ENCODE assay signal across 8 mouse cellular contexts in genomic region chr12:3308541-3309241, GRCm38 (mm10). TPM values are rescaled to one million over a fixed set of nuclear protein-coding genes. Genes with fewer than 3 reads are reported as not detected.
DNase-seq lines count a peak whose midpoint lies in the region; ATAC-seq and TF ChIP-seq lines count a peak whose summit lies in the region.

No protein-coding gene starts in this region.

- peaks cover 11% of the 10 kb centered on the region for H3K4me1 ChIP-seq in heart, embryonic 10.5 days
- peaks cover 4 to 7% of the 10 kb centered on the region in 2 experiments; a peak in 3 of 4 replicates for H3K4me1 ChIP-seq in ES-E14 (ENCODE audit: control insufficient read depth in 2 of 2, insufficient read depth in 2 of 2, low read length in 2 of 2, poor library complexity in 1 of 2)
- H3K4me1 ChIP-seq in embryonic facial prominence, embryonic 13.5 days = peaks cover 16% of the 10 kb centered on the region
- H3K4me1 ChIP-seq in hindbrain, embryonic 16.5 days (ENCODE audit: control insufficient read depth, insufficient read depth, low read depth, low read length) = peaks cover 17% of the 10 kb centered on the region
- peaks cover 11% of the 10 kb centered on the region for H3K4me1 ChIP-seq in lung, adult 2 months (ENCODE audit: control insufficient read depth, insufficient read depth, low read length)

- H3K4me2 ChIP-seq in embryonic facial prominence, embryonic 13.5 days = peak overlapping the region; percentile 78
- peak overlapping the region; percentile 84 for H3K4me2 ChIP-seq in hindbrain, embryonic 16.5 days (ENCODE audit: low read length)

- H3K27me3 ChIP-seq in heart, embryonic 10.5 days (ENCODE audit: insufficient read depth, poor library complexity, severe bottlenecking) = no peaks in the 10 kb centered on the region
- no peaks in the 10 kb centered on the region for H3K27me3 ChIP-seq in embryonic facial prominence, embryonic 13.5 days
- H3K27me3 ChIP-seq in hindbrain, embryonic 16.5 days (replicated peaks; ENCODE audit: control insufficient read depth, insufficient read depth, low read length) = no peaks in the 10 kb centered on the region

- H3K36me3 ChIP-seq in heart, embryonic 10.5 days = no peaks in the 10 kb centered on the region
- no peaks in the 10 kb centered on the region for H3K36me3 ChIP-seq in ES-E14 (ENCODE audit: control insufficient read depth, insufficient read depth, low read length, poor library complexity, severe bottlenecking)
- no peaks in the 10 kb centered on the region for H3K36me3 ChIP-seq in embryonic facial prominence, embryonic 13.5 days
- H3K36me3 ChIP-seq in hindbrain, embryonic 16.5 days (ENCODE audit: control insufficient read depth, insufficient read depth, low read length) = no peaks in the 10 kb centered on the region

- DNase-seq in heart, embryonic 10.5 days (ENCODE audit: low spot score) = no peak
- no peak for DNase-seq in heart, adult 11 months
- no peak for DNase-seq in ES-E14 (ENCODE audit: low read depth, low spot score)
- no peak for DNase-seq in lung, adult 2 months
- peak; percentile 51 for DNase-seq in retina, postnatal 1 day
- no peak for DNase-seq in ovary, postnatal 36 days (ENCODE audit: low spot score)

- peak overlapping the region; percentile 94 for H3K9ac ChIP-seq in ES-E14 (ENCODE audit: insufficient read depth, low read depth, low read length, poor library complexity, severe bottlenecking)
- H3K9ac ChIP-seq in embryonic facial prominence, embryonic 13.5 days = peak overlapping the region; percentile 89
- H3K9ac ChIP-seq in hindbrain, embryonic 16.5 days (ENCODE audit: low read depth, low read length) = peak overlapping the region; percentile 79

- WGBS in heart, embryonic 10.5 days = 2% methylated on average over 19 of the region's 19 CpGs
- WGBS in embryonic facial prominence, embryonic 13.5 days = 3% methylated on average over 19 of the region's 19 CpGs
- WGBS in hindbrain, embryonic 16.5 days = 3% methylated on average over 19 of the region's 19 CpGs
- WGBS in lung, adult 2 months = under 1% methylated on average over 19 of the region's 19 CpGs

- H3K27ac ChIP-seq in heart, embryonic 10.5 days = peak overlapping the region; percentile 98
- peak overlapping the region; percentile 91; the same call in 1 of the 2 replicates for H3K27ac ChIP-seq in ES-E14 (ENCODE audit: insufficient read depth, low read depth, low read length, poor library complexity, severe bottlenecking)
- peak overlapping the region; percentile 97 for H3K27ac ChIP-seq in embryonic facial prominence, embryonic 13.5 days
- peak overlapping the region; percentile 97 for H3K27ac ChIP-seq in hindbrain, embryonic 16.5 days (ENCODE audit: low read depth, low read length)

- in situ Hi-C loops in ES-E14 (cut with MboI; ENCODE audit: low sequenced_read_pairs in 2 of 2, unreplicated experiment in 2 of 2) = no loop called here

- TF ChIP-seq POLR2A in lung, adult 2 months (IDR thresholded peaks at IDR 0.05; ENCODE audit: borderline replicate concordance, extremely low read depth, low read depth, low read length) = no peak

- no peak for ATAC-seq in embryonic facial prominence, embryonic 13.5 days (ENCODE audit: insufficient number of reproducible peaks, insufficient read depth, low FRiP score, low TSS enrichment, low read depth)
- ATAC-seq in hindbrain, embryonic 16.5 days = no peak

- no peak for TF ChIP-seq CTCF in lung, adult 2 months (IDR thresholded peaks at IDR 0.05; ENCODE audit: insufficient read depth, low read length)

- H3K4me3 ChIP-seq in heart, embryonic 10.5 days = peak overlapping the region; percentile 77
- peak overlapping the region; percentile 87 to 99 for H3K4me3 ChIP-seq in ES-E14 (ENCODE audit: insufficient read depth in 1 of 2, low read depth in 1 of 2, low read length in 2 of 2, poor library complexity in 1 of 2, severe bottlenecking in 1 of 2)
- H3K4me3 ChIP-seq in embryonic facial prominence, embryonic 13.5 days = peak overlapping the region; percentile 86
- H3K4me3 ChIP-seq in hindbrain, embryonic 16.5 days (ENCODE audit: low read length) = peak overlapping the region; percentile 71
- H3K4me3 ChIP-seq in lung, adult 2 months (replicated peaks; ENCODE audit: extremely low read depth, low read depth, low read length) = peak overlapping the region; percentile 89

- no peaks in the 10 kb centered on the region for H3K9me3 ChIP-seq in heart, embryonic 10.5 days
- H3K9me3 ChIP-seq in ES-E14 (ENCODE audit: control insufficient read depth, insufficient read depth, low read depth, low read length) = no peaks in the 10 kb centered on the region
- no peaks in the 10 kb centered on the region for H3K9me3 ChIP-seq in embryonic facial prominence, embryonic 13.5 days
- no peaks in the 10 kb centered on the region for H3K9me3 ChIP-seq in hindbrain, embryonic 16.5 days (ENCODE audit: control insufficient read depth, low read length)

TF ChIP-seq in ES-E14, 5 proteins besides CTCF, POLR2A, EP300 and RAD21:
- TF ChIP-seq ZC3H11A (IDR thresholded peaks at IDR 0.05; ENCODE audit: borderline replicate concordance, low read depth, low read length) (no peak), HCFC1 (IDR thresholded peaks at IDR 0.05; ENCODE audit: borderline replicate concordance, insufficient read depth, low read length) (no peak), MAFK (IDR thresholded peaks at IDR 0.05; ENCODE audit: insufficient read depth, low read depth, low read length) (no peak), ZNF384 (IDR thresholded peaks at IDR 0.05; ENCODE audit: low read depth, low read length) (no peak), CHD2 (IDR thresholded peaks at IDR 0.05; ENCODE audit: low read depth, low read length) (no peak)

RNA-seq across cellular contexts. Expression of gene Rab10, which starts 1.1 kb away (rescaled TPM):
- polyA plus RNA-seq in heart, embryonic 10.5 days (2016; fragmentation: Nextera tagmentation; extraction: Ambion mirVana) = 72.3 and 87.7 TPM in 2 replicates
- 65.4 and 73.5 TPM in 2 replicates for total RNA-seq in ES-E14 (2012; rRNA removed)
- 85.0 and 87.6 TPM in 2 replicates for polyA plus RNA-seq in embryonic facial prominence, embryonic 13.5 days (2015; fragmentation: Nextera tagmentation; extraction: Ambion mirVana)
- 139 and 145 TPM in 2 replicates for polyA plus RNA-seq in hindbrain, embryonic 16.5 days (2015; fragmentation: Nextera tagmentation; extraction: Ambion mirVana)
- polyA plus RNA-seq in lung, adult 2 months (2012; rRNA removed) = 33.1 and 40.7 TPM in 2 replicates

RNA-seq across cellular contexts. Expression of gene Kif3c, which starts 56.2 kb away (rescaled TPM):
- 8.5 and 9.0 TPM in 2 replicates for polyA plus RNA-seq in heart, embryonic 10.5 days (2016; fragmentation: Nextera tagmentation; extraction: Ambion mirVana)
- total RNA-seq in ES-E14 (2012; rRNA removed) = 6.8 and 8.8 TPM in 2 replicates
- 18.4 and 19.8 TPM in 2 replicates for polyA plus RNA-seq in embryonic facial prominence, embryonic 13.5 days (2015; fragmentation: Nextera tagmentation; extraction: Ambion mirVana)
- polyA plus RNA-seq in hindbrain, embryonic 16.5 days (2015; fragmentation: Nextera tagmentation; extraction: Ambion mirVana) = 75.9 and 91.8 TPM in 2 replicates
- polyA plus RNA-seq in lung, adult 2 months (2012; rRNA removed) = 6.6 and 12.2 TPM in 2 replicates
